Mouse (Mus musculus) CH12.LX (cell line): Measurements from ENCODE around the gene Crtc1. TPM values are rescaled to one million over a fixed set of nuclear protein-coding genes. Genes with fewer than 3 reads are reported as not detected.

ENCODE experiments used
- DNase-seq: peaks from one replicate; pipeline ENCODE4 v3.0.0-alpha.2; 2013; ENCODE audit errors: extremely low read depth
- H3K27ac ChIP-seq: 2 replicates; pipeline ENCODE4 v1.5.1; 2012; ENCODE audit warnings: low read depth, mild to moderate bottlenecking, control low read depth, moderate library complexity; ENCODE audit not compliant: insufficient read depth
- H3K27me3 ChIP-seq: replicated peaks from 2 replicates; pipeline ENCODE3; 2012; ENCODE audit warnings: inconsistent platforms
- H3K36me3 ChIP-seq, 2 experiments: replicated peaks in 1 of 2; 2 replicates each; pipeline versions ENCODE3 to v1.6.1; 2012; ENCODE audit warnings: inconsistent platforms in 1 of 2, low read length in 1 of 2, mild to moderate bottlenecking in 1 of 2, mixed read lengths in 1 of 2, moderate library complexity in 1 of 2; ENCODE audit not compliant: control insufficient read depth in 1 of 2, insufficient read depth in 1 of 2
- H3K4me1 ChIP-seq, 2 experiments: 2 replicates each; pipeline ENCODE4 v1.6.1; 2012; ENCODE audit warnings: inconsistent platforms in 1 of 2, moderate library complexity in 1 of 2; ENCODE audit not compliant: insufficient read depth in 2 of 2, control insufficient read depth in 1 of 2
- H3K4me2 ChIP-seq: 2 replicates; pipeline ENCODE4 v1.6.1; 2012; ENCODE audit warnings: low read depth, mild to moderate bottlenecking, control low read depth; ENCODE audit not compliant: poor library complexity, insufficient read depth, severe bottlenecking
- H3K4me3 ChIP-seq, 3 experiments: fragments of 150-350 bp in 1 of 3; sonication (generic) in 1 of 3; replicated peaks in 1 of 3; 2 replicates each; pipeline versions ENCODE3 to v1.5.1; 2011 to 2012; ENCODE audit warnings: low read depth in 2 of 3, low read length in 2 of 3, mild to moderate bottlenecking in 2 of 3, moderate library complexity in 2 of 3, control low read depth in 1 of 3, improper control_type of control experiment in 1 of 3, inconsistent platforms in 1 of 3, mixed read lengths in 1 of 3; ENCODE audit not compliant: poor library complexity in 1 of 3
- H3K79me2 ChIP-seq: replicated peaks from 2 replicates; pipeline ENCODE4 v1.6.1; 2012; ENCODE audit warnings: mild to moderate bottlenecking, moderate library complexity; ENCODE audit not compliant: control insufficient read depth, poor library complexity, insufficient read depth, severe bottlenecking; ENCODE audit errors: extremely low read depth
- H3K9ac ChIP-seq: 2 replicates; pipeline ENCODE4 v1.6.1; 2012; ENCODE audit warnings: low read depth, mild to moderate bottlenecking, control low read depth, moderate library complexity; ENCODE audit not compliant: insufficient read depth
- H3K9me3 ChIP-seq: replicated peaks from 2 replicates; pipeline ENCODE3; 2012; ENCODE audit warnings: low read length, inconsistent platforms, mixed read lengths
- BHLHE40 ChIP-seq: IDR thresholded peaks from 2 replicates; pipeline ENCODE4 v1.6.1; 2011; ENCODE audit warnings: mild to moderate bottlenecking, low read depth, low read length, improper control_type of control experiment
- CHD2 ChIP-seq: IDR thresholded peaks from 2 replicates; pipeline ENCODE4 v1.6.1; 2011; ENCODE audit warnings: low read length, improper control_type of control experiment
- EP300 ChIP-seq: IDR thresholded peaks from 2 replicates; pipeline ENCODE4 v1.6.1; 2011; ENCODE audit warnings: low read length, improper control_type of control experiment
- ETS1 ChIP-seq: conservative IDR thresholded peaks from 2 replicates; pipeline ENCODE4 v1.6.1; 2012; ENCODE audit warnings: low read depth, mild to moderate bottlenecking, inconsistent platforms, low read length, improper control_type of control experiment, moderate library complexity
- GABPA ChIP-seq: IDR thresholded peaks from 2 replicates; pipeline ENCODE4 v1.6.1; 2012; ENCODE audit warnings: low read depth, low read length, improper control_type of control experiment, inconsistent platforms; ENCODE audit not compliant: insufficient replicate concordance
- JUN ChIP-seq: IDR thresholded peaks from 2 replicates; pipeline ENCODE4 v1.6.1; 2011; ENCODE audit warnings: low read depth, mild to moderate bottlenecking, low read length, improper control_type of control experiment, moderate library complexity; ENCODE audit not compliant: insufficient read depth
- MAX ChIP-seq: IDR thresholded peaks from 2 replicates; pipeline ENCODE4 v1.6.1; 2011; ENCODE audit warnings: low read length, improper control_type of control experiment
- MXI1 ChIP-seq: IDR thresholded peaks from 2 replicates; pipeline ENCODE4 v1.6.1; 2011; ENCODE audit warnings: mild to moderate bottlenecking, low read depth, low read length, improper control_type of control experiment
- MYC ChIP-seq: IDR thresholded peaks from 2 replicates; pipeline ENCODE4 v1.6.1; 2011; ENCODE audit warnings: low read depth, mild to moderate bottlenecking, improper control_type of control experiment, low read length
- PAX5 ChIP-seq: IDR thresholded peaks from 2 replicates; pipeline ENCODE4 v1.6.1; 2012; ENCODE audit warnings: low read length, inconsistent platforms, mixed read lengths
- POLR2A ChIP-seq: IDR thresholded peaks from 2 replicates; pipeline ENCODE4 v1.6.1; 2011; ENCODE audit warnings: low read depth, mild to moderate bottlenecking, improper control_type of control experiment, low read length
- POLR2AphosphoS2 ChIP-seq: IDR thresholded peaks from 2 replicates; pipeline ENCODE4 v1.6.1; 2011; ENCODE audit warnings: low read depth, low read length, improper control_type of control experiment
- SMC3 ChIP-seq: IDR thresholded peaks from 2 replicates; pipeline ENCODE4 v1.6.1; 2011; ENCODE audit warnings: low read depth, low read length, improper control_type of control experiment
- TBP ChIP-seq: conservative IDR thresholded peaks from 2 replicates; pipeline ENCODE4 v1.6.1; 2011; ENCODE audit warnings: low read depth, low read length, improper control_type of control experiment
- USF1 ChIP-seq: IDR thresholded peaks from 2 replicates; pipeline ENCODE4 v1.6.1; 2014; ENCODE audit warnings: low read depth, mild to moderate bottlenecking, inconsistent platforms, low read length, improper control_type of control experiment
- USF2 ChIP-seq: conservative IDR thresholded peaks from 2 replicates; pipeline ENCODE4 v1.6.1; 2011; ENCODE audit warnings: low read depth, low read length, improper control_type of control experiment
- ZKSCAN1 ChIP-seq: IDR thresholded peaks from 2 replicates; pipeline ENCODE4 v1.6.1; 2012; ENCODE audit warnings: low read depth, inconsistent platforms, low read length, improper control_type of control experiment, borderline replicate concordance
- ZNF384 ChIP-seq: IDR thresholded peaks from 2 replicates; pipeline ENCODE4 v1.6.1; 2012; ENCODE audit warnings: low read depth, low read length, improper control_type of control experiment, inconsistent platforms
- dilution Hi-C: fragments of 300-500 bp; cut with MboI; formaldehyde crosslinking; loops from 2 replicates; pipeline ENCODE4 v1.14.3; 2020; ENCODE audit warnings: low sequenced_read_pairs; ENCODE audit not compliant: extremely low pct_unique_long_range_greater_than_20kb, extremely low pct_ligation_motif_present
- in situ Hi-C: fragments of 300-500 bp; cut with MboI; formaldehyde crosslinking; loops from 3 replicates; pipeline ENCODE4 v1.14.3; 2019; ENCODE audit warnings: low sequenced_read_pairs, low pct_ligation_motif_present, low pct_unique_long_range_greater_than_20kb, mixed read lengths
- polyA plus RNA-seq: library from polyadenylated mRNA; unstranded; fragments of >175 nt; gene quantifications from 2 replicates; pipeline ENCODE4 v1.2.1, GENCODE M21; 2012; ENCODE audit warnings: low read depth; ENCODE audit not compliant: insufficient read length
- total RNA-seq, 2 experiments: library from RNA; depleted of rRNA; stranded (reverse); fragments of 300-350 nt in 1 of 2; fragments of >200 nt in 1 of 2; gene quantifications; 2 replicates each; pipeline ENCODE4 v1.2.3; 2012 to 2014

Crtc1 gene
- total and polyA plus RNA-seq, 3 experiments = 2.0 to 8.6 (median 2.2) TPM

DNA sequence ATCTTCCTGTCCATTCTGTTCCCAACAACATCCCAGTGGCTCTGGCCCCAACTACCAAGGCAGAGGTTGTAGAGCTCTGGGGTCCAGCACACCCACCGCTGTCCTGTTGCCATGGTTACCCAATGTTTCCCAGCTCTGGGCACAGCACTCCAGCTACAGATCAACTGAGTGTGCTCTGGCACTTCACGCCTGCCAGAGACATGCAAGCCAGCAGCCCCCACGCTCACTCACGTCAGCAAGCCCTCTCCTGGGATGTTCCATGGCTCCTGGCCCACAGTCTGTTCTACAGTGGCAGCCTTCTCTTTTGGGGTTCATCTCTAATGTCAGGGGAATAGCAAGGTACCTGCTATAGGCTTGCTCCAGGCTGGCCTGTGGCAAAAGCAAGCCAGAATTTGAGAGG is 23.9 kb upstream of the Crtc1 start:
- in situ Hi-C loops = no loop called here
- H3K4me2 ChIP-seq = no peak overlapping the region
- peaks cover 8% of the 10 kb centered on the region for H3K9me3 ChIP-seq
- peaks cover 0 to 84% of the 10 kb centered on the region in 2 experiments for H3K36me3 ChIP-seq
- no peak overlapping the region for H3K9ac ChIP-seq
- dilution Hi-C loops = no loop called here
- H3K27me3 ChIP-seq = no peaks in the 10 kb centered on the region
- no peak overlapping the region for H3K27ac ChIP-seq
- peaks cover 0 to 7% of the 10 kb centered on the region in 2 experiments; a peak in 1 of 4 replicates for H3K4me1 ChIP-seq
- DNase-seq = no peak
- H3K79me2 ChIP-seq = no peaks in the 10 kb centered on the region
- no peak for TF ChIP-seq POLR2A
- TF ChIP-seq JUN = no peak
- TF ChIP-seq MYC = no peak
- TF ChIP-seq GABPA = no peak
- TF ChIP-seq BHLHE40 = no peak
- no peak for TF ChIP-seq CHD2
- TF ChIP-seq EP300 = no peak
- TF ChIP-seq ETS1 = no peak
- no peak for TF ChIP-seq POLR2AphosphoS2
- no peak for TF ChIP-seq ZNF384
- no peak for TF ChIP-seq USF2
- H3K4me3 ChIP-seq = no peak overlapping the region

DNA sequence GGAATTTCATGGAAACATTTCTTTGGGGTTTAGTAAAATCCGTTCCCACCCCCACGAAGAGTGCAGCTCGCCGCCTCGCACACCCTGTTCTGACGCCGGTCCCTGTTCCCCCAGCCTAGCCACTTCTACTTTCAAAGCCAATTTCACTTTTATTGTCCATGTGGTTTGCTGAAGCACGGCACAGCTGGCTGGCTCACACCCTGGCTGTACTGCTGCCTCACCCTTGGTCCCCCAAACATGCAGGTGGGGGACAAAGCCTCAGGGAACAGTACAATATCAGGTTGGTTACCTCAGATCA is 23.1 kb upstream of the Crtc1 start:
- H3K4me2 ChIP-seq = no peak overlapping the region
- H3K27me3 ChIP-seq = no peaks in the 10 kb centered on the region
- peaks cover 8% of the 10 kb centered on the region for H3K9me3 ChIP-seq
- peaks cover 0 to 82% of the 10 kb centered on the region in 2 experiments for H3K36me3 ChIP-seq
- dilution Hi-C loops = no loop called here
- H3K4me3 ChIP-seq = no peak overlapping the region
- DNase-seq = no peak
- no peaks in the 10 kb centered on the region for H3K79me2 ChIP-seq
- H3K4me1 ChIP-seq = peaks cover 0 to 7% of the 10 kb centered on the region in 2 experiments; a peak in 1 of 4 replicates
- TF ChIP-seq PAX5 (no peak), MXI1 (no peak), MAX (no peak), SMC3 (no peak), JUN (no peak), USF1 (no peak), ZNF384 (no peak), TBP (no peak), ZKSCAN1 (no peak), BHLHE40 (no peak)
- no peak overlapping the region for H3K27ac ChIP-seq
- no peak overlapping the region for H3K9ac ChIP-seq
- in situ Hi-C loops = no loop called here
